Mouse (Mus musculus): ENCODE results near the gene Iqcd. TPM values are rescaled to one million over a fixed set of nuclear protein-coding genes. Genes with fewer than 3 reads are reported as not detected.

Gene Iqcd
- polyA plus RNA-seq, 1 experiment from 2014 or later: 1.1 TPM

- DNase-seq (ENCODE audit: low spot score) (no peak), ATAC-seq (replicated peaks; ENCODE audit: low FRiP score) (no peak)
- H3K9me3 ChIP-seq (ENCODE audit: control insufficient read depth, low read length): no peaks in the 10 kb centered on the region
- H3K4me3 ChIP-seq (ENCODE audit: low read depth, low read length): no peak overlapping the region
- H3K4me2 ChIP-seq (ENCODE audit: low read depth, low read length, severe bottlenecking): no peak overlapping the region
- 0 out of 2 replicates have a peak overlapping the region, but pooled peaks have one; percentile 14 for H3K9ac ChIP-seq (ENCODE audit: low read length)
- H3K27me3 ChIP-seq (ENCODE audit: control insufficient read depth, insufficient read depth, low read length): no peaks in the 10 kb centered on the region
- WGBS: 68% methylated on average over 9 of the region's 9 CpGs
- H3K4me1 ChIP-seq (replicated peaks; ENCODE audit: control insufficient read depth, insufficient read depth, low read length): peaks cover 39% of the 10 kb centered on the region
- H3K27ac ChIP-seq (ENCODE audit: low read depth, low read length): no peak overlapping the region
- no peaks in the 10 kb centered on the region for H3K36me3 ChIP-seq (ENCODE audit: control insufficient read depth, insufficient read depth, low read length)
Observed at GRCm38 (mm10) chr5:120568336-120568768, 20.5 kb upstream of the Iqcd start.

- no peaks in the 10 kb centered on the region for H3K27me3 ChIP-seq (ENCODE audit: control insufficient read depth, insufficient read depth, low read length)
- H3K27ac ChIP-seq (ENCODE audit: low read depth, low read length): no peak overlapping the region
- peaks cover 39% of the 10 kb centered on the region for H3K4me1 ChIP-seq (replicated peaks; ENCODE audit: control insufficient read depth, insufficient read depth, low read length)
- H3K9me3 ChIP-seq (ENCODE audit: control insufficient read depth, low read length): no peaks in the 10 kb centered on the region
- no peak overlapping the region for H3K9ac ChIP-seq (ENCODE audit: low read length)
- no peak overlapping the region for H3K4me2 ChIP-seq (ENCODE audit: low read depth, low read length, severe bottlenecking)
- no peaks in the 10 kb centered on the region for H3K36me3 ChIP-seq (ENCODE audit: control insufficient read depth, insufficient read depth, low read length)
- H3K4me3 ChIP-seq (ENCODE audit: low read depth, low read length): no peak overlapping the region
- 91% methylated on average over 4 of the region's 4 CpGs for WGBS
- no peak for ATAC-seq (replicated peaks; ENCODE audit: low FRiP score)
- DNase-seq (ENCODE audit: low spot score): no peak
Observed at GRCm38 (mm10) chr5:120568964-120569363, 19.9 kb upstream of the Iqcd start.

- no peak overlapping the region for H3K4me3 ChIP-seq (ENCODE audit: low read depth, low read length)
- H3K27ac ChIP-seq (ENCODE audit: low read depth, low read length): no peak overlapping the region
- H3K4me1 ChIP-seq (replicated peaks; ENCODE audit: control insufficient read depth, insufficient read depth, low read length): peaks cover 39% of the 10 kb centered on the region
- ATAC-seq (replicated peaks; ENCODE audit: low FRiP score) (no peak), DNase-seq (ENCODE audit: low spot score) (no peak)
- no peaks in the 10 kb centered on the region for H3K36me3 ChIP-seq (ENCODE audit: control insufficient read depth, insufficient read depth, low read length)
- H3K9me3 ChIP-seq (ENCODE audit: control insufficient read depth, low read length): no peaks in the 10 kb centered on the region
- no peak overlapping the region for H3K4me2 ChIP-seq (ENCODE audit: low read depth, low read length, severe bottlenecking)
- no peak overlapping the region for H3K9ac ChIP-seq (ENCODE audit: low read length)
- no peaks in the 10 kb centered on the region for H3K27me3 ChIP-seq (ENCODE audit: control insufficient read depth, insufficient read depth, low read length)
- WGBS: 90% methylated on average over 3 of the region's 3 CpGs
Observed at GRCm38 (mm10) chr5:120569791-120570190, 19.0 kb upstream of the Iqcd start.

GRCm38 (mm10) chr5:120570289-120570897, 18.4 kb upstream of the Iqcd start:
- Histone ChIP-seq H3K36me3 (ENCODE audit: control insufficient read depth, insufficient read depth, low read length) (no peaks in the 10 kb centered on the region), H3K9me3 (ENCODE audit: control insufficient read depth, low read length) (no peaks in the 10 kb centered on the region), H3K4me2 (ENCODE audit: low read depth, low read length, severe bottlenecking) (no peak overlapping the region), H3K4me3 (ENCODE audit: low read depth, low read length) (no peak overlapping the region), H3K27ac (ENCODE audit: low read depth, low read length) (no peak overlapping the region), H3K9ac (ENCODE audit: low read length) (no peak overlapping the region), H3K27me3 (ENCODE audit: control insufficient read depth, insufficient read depth, low read length) (no peaks in the 10 kb centered on the region), H3K4me1 (replicated peaks; ENCODE audit: control insufficient read depth, insufficient read depth, low read length) (peaks cover 36% of the 10 kb centered on the region)
- no peak for ATAC-seq (replicated peaks; ENCODE audit: low FRiP score)
- DNase-seq (ENCODE audit: low spot score): no peak
- 89% methylated on average over 11 of the region's 11 CpGs for WGBS

GRCm38 (mm10) chr5:120571056-120571740, 17.6 kb upstream of the Iqcd start:
- ATAC-seq (replicated peaks; ENCODE audit: low FRiP score) (no peak), DNase-seq (ENCODE audit: low spot score) (no peak)
- Histone ChIP-seq H3K27ac (ENCODE audit: low read depth, low read length) (no peak overlapping the region), H3K4me1 (replicated peaks; ENCODE audit: control insufficient read depth, insufficient read depth, low read length) (peaks cover 28% of the 10 kb centered on the region), H3K27me3 (ENCODE audit: control insufficient read depth, insufficient read depth, low read length) (no peaks in the 10 kb centered on the region), H3K9ac (ENCODE audit: low read length) (no peak overlapping the region), H3K4me3 (ENCODE audit: low read depth, low read length) (no peak overlapping the region), H3K4me2 (ENCODE audit: low read depth, low read length, severe bottlenecking) (no peak overlapping the region), H3K36me3 (ENCODE audit: control insufficient read depth, insufficient read depth, low read length) (no peaks in the 10 kb centered on the region), H3K9me3 (ENCODE audit: control insufficient read depth, low read length) (no peaks in the 10 kb centered on the region)
- WGBS: 70% methylated on average over 14 of the region's 14 CpGs

GRCm38 (mm10) chr5:120574469-120575063, 14.2 kb upstream of the Iqcd start:
- no peaks in the 10 kb centered on the region for H3K9me3 ChIP-seq (ENCODE audit: control insufficient read depth, low read length)
- H3K4me1 ChIP-seq (replicated peaks; ENCODE audit: control insufficient read depth, insufficient read depth, low read length): peaks cover 3% of the 10 kb centered on the region; the same call in 1 of the 2 replicates
- no peak overlapping the region for H3K4me2 ChIP-seq (ENCODE audit: low read depth, low read length, severe bottlenecking)
- H3K27me3 ChIP-seq (ENCODE audit: control insufficient read depth, insufficient read depth, low read length): no peaks in the 10 kb centered on the region
- no peak overlapping the region for H3K9ac ChIP-seq (ENCODE audit: low read length)
- no peak overlapping the region for H3K4me3 ChIP-seq (ENCODE audit: low read depth, low read length)
- H3K27ac ChIP-seq (ENCODE audit: low read depth, low read length): no peak overlapping the region
- no peaks in the 10 kb centered on the region for H3K36me3 ChIP-seq (ENCODE audit: control insufficient read depth, insufficient read depth, low read length)
- no peak for DNase-seq (ENCODE audit: low spot score)
- no peak for ATAC-seq (replicated peaks; ENCODE audit: low FRiP score)
- WGBS: 81% methylated on average over 10 of the region's 10 CpGs

GRCm38 (mm10) chr5:120576781-120577301, 12.0 kb upstream of the Iqcd start:
- Histone ChIP-seq H3K4me3 (ENCODE audit: low read depth, low read length) (no peak overlapping the region), H3K27ac (ENCODE audit: low read depth, low read length) (no peak overlapping the region), H3K9ac (ENCODE audit: low read length) (no peak overlapping the region), H3K27me3 (ENCODE audit: control insufficient read depth, insufficient read depth, low read length) (no peaks in the 10 kb centered on the region), H3K4me2 (ENCODE audit: low read depth, low read length, severe bottlenecking) (no peak overlapping the region), H3K36me3 (ENCODE audit: control insufficient read depth, insufficient read depth, low read length) (no peaks in the 10 kb centered on the region), H3K4me1 (replicated peaks; ENCODE audit: control insufficient read depth, insufficient read depth, low read length) (no peaks in the 10 kb centered on the region), H3K9me3 (ENCODE audit: control insufficient read depth, low read length) (no peaks in the 10 kb centered on the region)
- ATAC-seq (replicated peaks; ENCODE audit: low FRiP score) (no peak), DNase-seq (ENCODE audit: low spot score) (no peak)
- WGBS: 90% methylated on average over 11 of the region's 11 CpGs

- no peak overlapping the region for H3K27ac ChIP-seq (ENCODE audit: low read depth, low read length)
- ATAC-seq (replicated peaks; ENCODE audit: low FRiP score) (no peak), DNase-seq (ENCODE audit: low spot score) (no peak)
- H3K4me1 ChIP-seq (replicated peaks; ENCODE audit: control insufficient read depth, insufficient read depth, low read length): no peaks in the 10 kb centered on the region
- H3K27me3 ChIP-seq (ENCODE audit: control insufficient read depth, insufficient read depth, low read length): no peaks in the 10 kb centered on the region
- WGBS: 70% methylated on average over 10 of the region's 10 CpGs
- no peaks in the 10 kb centered on the region for H3K9me3 ChIP-seq (ENCODE audit: control insufficient read depth, low read length)
- no peak overlapping the region for H3K4me2 ChIP-seq (ENCODE audit: low read depth, low read length, severe bottlenecking)
- no peak overlapping the region for H3K9ac ChIP-seq (ENCODE audit: low read length)
- H3K36me3 ChIP-seq (ENCODE audit: control insufficient read depth, insufficient read depth, low read length): no peaks in the 10 kb centered on the region
- no peak overlapping the region for H3K4me3 ChIP-seq (ENCODE audit: low read depth, low read length)
Observed at GRCm38 (mm10) chr5:120577935-120578441, 10.8 kb upstream of the Iqcd start.

Measured in forebrain, embryonic 11.5 days (tissue).